Mouse (Mus musculus): Measurements from ENCODE around the gene Wdr93. TPM values are rescaled to one million over a fixed set of nuclear protein-coding genes. Genes with fewer than 3 reads are reported as not detected.

Gene Wdr93
- polyA plus RNA-seq, 1 experiment from 2014 or later, result 0.13 TPM

DNA sequence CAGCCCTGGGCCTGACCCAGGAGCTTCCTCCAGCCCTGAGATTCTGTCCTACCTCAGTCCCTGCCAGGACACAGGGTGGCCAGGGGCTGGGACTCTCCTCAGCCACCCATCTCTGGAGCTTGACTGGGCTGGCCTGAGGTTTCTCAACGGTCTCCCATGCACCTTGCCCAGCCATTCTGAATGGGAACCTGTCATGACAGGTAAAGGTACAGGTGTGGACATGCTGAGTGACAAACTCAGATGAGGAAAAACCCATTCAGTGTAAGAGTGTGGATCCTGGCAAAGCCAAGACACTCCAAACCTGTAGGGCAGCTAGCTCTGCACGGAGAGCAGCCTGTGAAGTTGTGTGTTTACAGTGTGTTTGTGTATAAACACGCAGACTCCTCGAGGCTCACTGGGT lies 57.4 kb downstream of the Wdr93 start:
- DNase-seq (ENCODE audit: low spot score), result no peak

DNA sequence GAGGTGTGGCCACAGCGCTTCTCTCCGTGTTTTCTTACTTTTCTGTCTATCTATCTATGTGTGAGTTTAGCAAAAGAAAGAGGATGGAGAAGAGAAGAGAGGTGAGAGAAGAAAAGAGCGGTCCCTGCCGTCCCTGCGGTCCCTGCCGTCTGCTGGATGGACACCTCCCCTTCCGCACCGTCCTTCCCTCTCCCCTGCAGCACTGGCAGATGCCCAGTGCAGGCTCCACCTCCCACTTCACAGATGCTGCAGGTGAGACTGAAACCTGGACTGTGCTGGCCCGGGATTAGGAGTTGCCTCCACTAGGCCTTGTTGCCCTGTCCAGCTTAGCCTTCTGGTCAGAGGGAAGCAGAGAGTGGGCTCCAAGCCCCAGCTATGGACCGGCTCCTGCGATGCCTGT lies 58.4 kb downstream of the Wdr93 start:
- DNase-seq (ENCODE audit: low spot score), result no peak

GRCm38 (mm10) chr7:79802037-79802436 lies 59.1 kb downstream of the Wdr93 start:
- no peak for DNase-seq (ENCODE audit: low spot score)

- DNase-seq (ENCODE audit: low spot score), result no peak
These were observed 60.9 kb downstream of the Wdr93 start for GRCm38 (mm10) chr7:79803887-79804286.

DNA sequence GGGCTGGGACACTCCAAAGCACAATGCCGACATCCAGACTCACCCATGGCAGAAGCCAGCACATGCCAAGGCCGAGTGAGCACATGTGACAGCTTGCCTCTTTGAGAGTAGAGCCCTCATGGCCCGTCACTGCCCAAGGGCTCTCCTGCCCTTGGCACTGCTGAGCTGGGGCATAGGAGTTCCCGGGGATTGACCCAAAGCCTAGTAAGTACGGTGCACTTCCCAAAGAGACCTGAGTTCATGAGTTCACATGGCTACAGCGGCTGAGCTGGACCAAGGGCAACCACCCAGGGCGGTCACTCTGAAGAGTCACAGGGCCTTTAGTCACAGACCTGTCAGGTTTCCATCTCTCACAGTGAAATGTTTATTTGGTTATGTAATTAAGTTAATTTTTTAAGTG lies 65.6 kb downstream of the Wdr93 start:
- DNase-seq (ENCODE audit: low spot score), result no peak

GRCm38 (mm10) chr7:79810611-79811506 lies 67.9 kb downstream of the Wdr93 start, which contains the start of gene Mesp2:
Mesp2 (plus strand) TSS chr7:79810727.
- peak; percentile 88 for DNase-seq (ENCODE audit: low spot score)

- no peak for DNase-seq (ENCODE audit: low spot score)
These were observed 70.4 kb downstream of the Wdr93 start for GRCm38 (mm10) chr7:79813409-79813808.

GRCm38 (mm10) chr7:79818321-79818720 lies 75.4 kb downstream of the Wdr93 start:
- no peak for DNase-seq (ENCODE audit: low spot score)

DNA sequence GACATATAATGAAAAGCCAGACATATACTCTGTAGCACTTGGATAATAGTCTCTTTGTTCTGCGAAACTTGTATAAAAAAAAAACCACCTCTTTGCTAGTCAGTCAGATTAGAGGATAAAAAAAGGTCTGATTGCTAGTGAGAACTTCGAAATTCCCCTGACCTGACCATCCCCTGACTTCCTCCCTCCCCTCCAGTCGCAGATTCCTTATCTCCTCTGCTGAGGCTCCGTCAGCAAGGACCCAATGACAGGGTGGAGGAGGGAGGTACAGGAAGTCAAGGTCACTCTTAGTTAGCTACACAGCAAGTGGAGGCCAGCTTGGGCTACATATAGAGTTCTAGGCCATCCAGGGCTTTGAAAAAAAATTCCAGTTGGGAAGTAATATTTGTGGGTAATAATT lies 76.6 kb downstream of the Wdr93 start:
- no peak for DNase-seq (ENCODE audit: low spot score)

DNA sequence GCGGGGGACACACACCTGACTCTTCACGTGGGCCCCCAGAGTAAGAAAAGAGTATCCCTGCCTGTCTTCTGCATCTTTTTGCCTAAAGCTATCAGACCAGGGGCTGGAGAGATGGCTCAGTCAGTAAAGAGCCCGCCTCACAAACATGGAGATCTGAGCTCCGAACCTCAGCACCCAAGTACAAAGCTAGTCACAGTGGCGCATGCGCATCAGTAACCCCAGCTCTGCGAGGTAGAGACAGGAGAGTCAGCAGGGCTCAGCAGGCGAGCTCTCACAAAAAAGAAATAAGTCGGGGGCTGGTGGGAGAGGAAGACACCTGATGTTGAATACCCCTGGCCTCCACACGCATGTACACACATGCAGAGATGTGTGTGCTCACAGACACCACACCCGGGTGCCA lies 77.0 kb downstream of the Wdr93 start:
- DNase-seq (ENCODE audit: low spot score), result no peak

DNA sequence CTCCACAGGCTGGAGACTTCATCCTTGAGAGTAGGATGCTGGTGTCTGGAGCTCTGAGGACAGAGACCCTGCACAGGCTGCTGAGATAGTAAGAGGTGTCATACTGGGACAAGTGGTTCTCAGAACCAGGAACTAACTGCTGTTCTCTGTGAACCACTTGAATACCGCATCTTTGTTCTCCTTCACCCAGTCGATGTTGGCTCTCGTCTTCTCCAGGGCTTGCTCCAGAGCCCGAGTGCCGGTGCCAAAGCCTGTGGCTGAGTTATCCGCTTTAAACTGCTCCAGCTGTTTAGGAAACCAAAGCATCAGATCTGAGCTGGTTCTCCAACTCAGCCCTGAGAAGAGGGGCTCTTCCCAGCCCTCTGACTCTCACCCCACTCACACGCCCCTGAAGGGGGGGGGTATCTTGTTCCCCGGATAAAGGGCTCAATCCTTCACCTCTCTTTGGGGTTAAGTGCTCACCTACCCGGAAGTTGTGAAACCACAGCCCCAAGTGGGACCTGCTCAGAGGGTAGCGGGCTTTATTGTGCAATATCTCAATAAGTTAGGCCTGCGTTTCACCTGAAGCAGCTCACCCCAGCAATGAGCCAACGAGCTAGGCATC lies 79.2 kb downstream of the Wdr93 start:
- peak; percentile 25 for DNase-seq (ENCODE audit: low spot score)

DNA sequence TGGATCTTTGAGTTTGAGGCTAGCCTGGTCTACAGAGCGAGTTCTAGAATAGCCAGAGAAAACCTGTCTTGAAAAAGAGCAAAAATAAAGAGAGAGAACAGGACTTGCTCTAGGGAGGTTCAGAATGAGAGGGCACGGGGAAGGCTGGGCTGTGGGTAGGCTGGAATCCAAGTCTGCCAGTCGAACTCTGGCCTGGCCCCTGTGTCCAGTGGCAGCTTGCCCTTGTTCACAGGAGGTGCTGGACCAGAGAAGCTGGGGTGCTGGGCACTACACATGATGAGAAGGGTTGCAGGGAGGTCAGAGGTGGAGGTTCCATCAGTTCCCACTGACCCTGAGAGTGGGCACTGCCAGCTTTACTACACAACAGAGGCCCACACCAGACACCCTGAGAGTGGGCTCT lies 85.4 kb downstream of the Wdr93 start:
- no peak for DNase-seq (ENCODE audit: low spot score)

GRCm38 (mm10) chr7:79831145-79831544 lies 88.2 kb downstream of the Wdr93 start:
- no peak for DNase-seq (ENCODE audit: low spot score)

GRCm38 (mm10) chr7:79831585-79831984 lies 88.6 kb downstream of the Wdr93 start:
- no peak for DNase-seq (ENCODE audit: low spot score)

GRCm38 (mm10) chr7:79832980-79833379 lies 90.0 kb downstream of the Wdr93 start:
- no peak for DNase-seq (ENCODE audit: low spot score)

GRCm38 (mm10) chr7:79835196-79835595 lies 92.2 kb downstream of the Wdr93 start:
- no peak for DNase-seq (ENCODE audit: low spot score)

Other genes with a start within 250 kb of the Wdr93 start
- gene Rhcg, start 125.5 kb upstream of the Wdr93 start, polyA plus RNA-seq (2015; fragmentation: Nextera tagmentation; extraction: Ambion mirVana), result 0.57 and 0.82 TPM in 2 replicates
- gene Ticrr, start 83.0 kb upstream of the Wdr93 start, polyA plus RNA-seq (2015; fragmentation: Nextera tagmentation; extraction: Ambion mirVana), result 6.0 and 7.2 TPM in 2 replicates
- 2.2 and 2.5 TPM in 2 replicates for gene Kif7, start 27.4 kb upstream of the Wdr93 start, polyA plus RNA-seq (2015; fragmentation: Nextera tagmentation; extraction: Ambion mirVana)
- gene Plin1, start 10.3 kb upstream of the Wdr93 start, polyA plus RNA-seq (2015; fragmentation: Nextera tagmentation; extraction: Ambion mirVana), result 1.1 TPM in 1 of 2 replicates, not detected in the other
- 5.7 and 6.1 TPM in 2 replicates for gene Pex11a, start within 50 bp of the Wdr93 start, polyA plus RNA-seq (2015; fragmentation: Nextera tagmentation; extraction: Ambion mirVana)
- 0.14 TPM in 1 of 2 replicates, not detected in the other for gene Mesp1, start 50.6 kb downstream of the Wdr93 start, polyA plus RNA-seq (2015; fragmentation: Nextera tagmentation; extraction: Ambion mirVana)
- gene Mesp2, start 67.6 kb downstream of the Wdr93 start, polyA plus RNA-seq (2015; fragmentation: Nextera tagmentation; extraction: Ambion mirVana), result 0.09 and 0.10 TPM in 2 replicates
- gene Anpep, start 117.9 kb downstream of the Wdr93 start, polyA plus RNA-seq (2015; fragmentation: Nextera tagmentation; extraction: Ambion mirVana), result 3.6 and 5.0 TPM in 2 replicates
- 20.7 and 23.7 TPM in 2 replicates for gene Ap3s2, start 177.5 kb downstream of the Wdr93 start, polyA plus RNA-seq (2015; fragmentation: Nextera tagmentation; extraction: Ambion mirVana)
- gene Arpin, start 192.2 kb downstream of the Wdr93 start, polyA plus RNA-seq (2015; fragmentation: Nextera tagmentation; extraction: Ambion mirVana), result 10.0 and 11.3 TPM in 2 replicates

All from thymus, postnatal 0 days (tissue).